Mouse (Mus musculus) heart, adult 11 months (tissue): ENCODE measurements around the gene Srgap2.
A peak's percentile ranks its signal among the peaks of the same experiment; 100 is the strongest.

Experiments used
- DNase-seq: peaks from one replicate; pipeline ENCODE4 v3.0.0; 2022

Gene Srgap2

GRCm38 (mm10) chr1:131525586-131526271, 1.4 kb downstream of the Srgap2 start:
- peak; percentile 97 for DNase-seq

- DNase-seq = peak; percentile 97
Observed at GRCm38 (mm10) chr1:131525101-131525585, 2.0 kb downstream of the Srgap2 start.

GRCm38 (mm10) chr1:131523794-131524193, 3.4 kb downstream of the Srgap2 start:
- peak; percentile 88 for DNase-seq

GRCm38 (mm10) chr1:131516588-131516987, 10.6 kb downstream of the Srgap2 start:
- no peak for DNase-seq

- DNase-seq = no peak
Observed at GRCm38 (mm10) chr1:131514197-131514596, 13.0 kb downstream of the Srgap2 start.

GRCm38 (mm10) chr1:131513136-131513535, 14.0 kb downstream of the Srgap2 start:
- DNase-seq = no peak

GRCm38 (mm10) chr1:131511661-131512500, 15.3 kb downstream of the Srgap2 start:
- DNase-seq = no peak

GRCm38 (mm10) chr1:131511131-131511530, 16.0 kb downstream of the Srgap2 start:
- peak; percentile 87 for DNase-seq

- DNase-seq = no peak
Observed at GRCm38 (mm10) chr1:131501681-131502080, 25.5 kb downstream of the Srgap2 start.

- DNase-seq = no peak
Observed at GRCm38 (mm10) chr1:131498231-131498630, 28.9 kb downstream of the Srgap2 start.

- peak; percentile 90 for DNase-seq
Observed at GRCm38 (mm10) chr1:131493966-131494898, 32.9 kb downstream of the Srgap2 start.

- DNase-seq = peak; percentile 95
Observed at GRCm38 (mm10) chr1:131492360-131492759, 34.8 kb downstream of the Srgap2 start.

GRCm38 (mm10) chr1:131491579-131491978, 35.6 kb downstream of the Srgap2 start:
- DNase-seq = no peak

GRCm38 (mm10) chr1:131489312-131489711, 37.8 kb downstream of the Srgap2 start:
- DNase-seq = peak; percentile 91

- no peak for DNase-seq
Observed at GRCm38 (mm10) chr1:131486094-131486850, 40.9 kb downstream of the Srgap2 start.

GRCm38 (mm10) chr1:131482242-131482641, 44.9 kb downstream of the Srgap2 start:
- DNase-seq = peak; percentile 92

- DNase-seq = no peak
Observed at GRCm38 (mm10) chr1:131481391-131481790, 45.8 kb downstream of the Srgap2 start.

GRCm38 (mm10) chr1:131478770-131479305, 48.3 kb downstream of the Srgap2 start:
- DNase-seq = peak; percentile 97

- no peak for DNase-seq
Observed at GRCm38 (mm10) chr1:131475306-131475705, 51.8 kb downstream of the Srgap2 start.

- DNase-seq = no peak
Observed at GRCm38 (mm10) chr1:131473631-131474118, 53.5 kb downstream of the Srgap2 start.

GRCm38 (mm10) chr1:131470597-131470996, 56.6 kb downstream of the Srgap2 start:
- DNase-seq = no peak
